Mouse (Mus musculus): ENCODE data around the gene Zfp606.

Zfp606 gene

DNA sequence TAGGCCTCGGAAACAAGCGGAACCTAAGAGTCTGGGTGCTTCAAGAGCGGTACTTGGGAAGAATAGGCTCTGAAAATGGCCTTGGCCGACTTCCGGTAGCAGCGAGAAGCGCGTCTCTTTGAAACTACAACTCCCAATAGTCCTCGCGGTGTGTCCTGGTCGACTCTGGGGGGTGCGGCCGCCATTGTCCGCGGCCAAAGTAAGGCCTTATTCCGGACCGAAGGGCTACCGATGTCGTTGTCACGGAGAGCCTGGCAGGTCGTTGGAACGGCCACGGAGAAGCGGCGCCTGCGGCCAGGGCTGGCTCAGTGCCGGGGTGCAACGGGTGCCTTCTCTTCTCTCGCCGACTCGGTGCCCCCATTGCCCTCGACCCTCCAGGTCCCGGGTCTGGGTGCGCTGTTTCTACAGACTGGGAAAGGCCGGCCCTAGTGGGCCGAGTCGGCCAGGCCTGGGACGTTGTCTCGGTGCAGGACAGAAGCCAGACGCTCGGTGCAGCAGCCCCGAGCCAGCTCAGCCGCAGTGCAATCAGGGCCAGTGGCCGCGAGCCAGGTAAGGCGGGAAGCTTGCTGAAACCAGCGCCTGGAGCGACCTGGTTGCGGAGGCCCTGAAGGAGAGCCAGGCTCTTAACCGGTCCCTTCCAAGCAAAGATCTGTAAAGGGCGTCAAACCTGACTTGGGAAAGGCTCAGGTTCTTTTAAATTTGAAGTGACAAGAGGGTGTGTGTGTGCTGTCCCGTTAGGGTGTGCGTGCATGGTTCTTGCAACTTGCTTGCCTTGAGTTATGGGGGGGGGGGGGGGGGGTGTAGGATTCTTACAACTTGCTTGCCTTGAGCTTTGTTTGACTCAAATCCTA is at the start of gene Zfp606:
Gene Zfp606, plus strand, starts transcription at position 136 of the 851 bp plus-strand sequence.
- peak; percentile 78 for DNase-seq (ENCODE audit: low read depth)

DNA sequence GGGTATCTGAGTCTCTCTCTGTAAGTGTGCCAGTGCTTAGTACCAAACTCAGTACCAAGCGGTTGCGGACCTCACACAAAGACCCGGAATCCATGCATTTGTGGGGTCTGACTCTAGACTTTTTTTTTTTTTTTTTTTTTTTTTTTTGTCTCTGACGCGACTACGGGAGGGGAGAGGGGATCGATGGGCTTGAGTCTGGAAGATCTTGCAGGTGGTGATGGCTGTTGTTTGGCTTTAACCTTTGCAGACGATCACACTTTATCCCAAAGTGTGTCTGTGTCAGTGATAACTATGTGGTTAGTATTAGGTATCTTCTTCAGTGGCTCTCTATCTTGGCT is 885 bp downstream of the Zfp606 start:
- DNase-seq (ENCODE audit: low read depth): peak; percentile 6

DNA sequence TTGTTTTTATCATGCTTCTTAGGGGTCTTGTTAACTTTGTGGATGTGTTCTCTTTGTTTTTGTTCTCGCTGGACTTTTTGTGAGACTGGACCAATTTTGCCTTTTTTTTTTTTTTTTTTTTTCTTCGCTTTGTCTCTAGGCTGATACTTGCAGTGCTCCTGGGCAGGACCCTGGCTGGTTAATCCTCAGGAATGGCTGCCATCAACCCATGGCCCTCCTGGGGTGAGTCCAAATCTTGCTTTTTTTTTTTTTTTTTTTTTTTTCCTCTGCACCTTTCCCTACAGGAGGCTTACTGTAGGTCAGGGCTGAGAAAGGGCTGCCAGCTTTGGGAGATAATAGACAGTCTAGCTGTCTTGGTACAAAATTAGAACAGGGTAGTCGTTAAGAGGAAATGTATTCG is 1.4 kb downstream of the Zfp606 start:
- no peak for DNase-seq (ENCODE audit: low read depth)

DNA sequence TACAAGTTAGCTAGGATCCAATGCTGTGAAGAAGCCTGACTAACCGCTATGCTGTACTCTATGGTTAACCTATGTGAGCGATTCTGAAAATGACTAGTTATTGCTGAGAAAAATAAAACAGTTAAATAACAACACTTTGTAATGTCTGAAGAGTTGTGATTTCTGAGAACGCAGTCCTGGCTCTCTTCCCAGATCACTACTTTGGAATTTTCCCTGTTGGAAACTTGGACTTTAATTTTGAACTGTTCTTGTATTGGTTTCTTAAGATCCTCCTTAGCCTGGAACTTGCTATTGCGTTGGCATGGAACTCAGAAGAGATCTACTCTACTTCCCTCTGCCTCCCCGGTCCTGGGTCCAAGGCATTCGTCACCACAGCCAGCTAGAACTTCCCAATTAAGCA is 5.7 kb downstream of the Zfp606 start:
- no peak for DNase-seq (ENCODE audit: low read depth)

DNA sequence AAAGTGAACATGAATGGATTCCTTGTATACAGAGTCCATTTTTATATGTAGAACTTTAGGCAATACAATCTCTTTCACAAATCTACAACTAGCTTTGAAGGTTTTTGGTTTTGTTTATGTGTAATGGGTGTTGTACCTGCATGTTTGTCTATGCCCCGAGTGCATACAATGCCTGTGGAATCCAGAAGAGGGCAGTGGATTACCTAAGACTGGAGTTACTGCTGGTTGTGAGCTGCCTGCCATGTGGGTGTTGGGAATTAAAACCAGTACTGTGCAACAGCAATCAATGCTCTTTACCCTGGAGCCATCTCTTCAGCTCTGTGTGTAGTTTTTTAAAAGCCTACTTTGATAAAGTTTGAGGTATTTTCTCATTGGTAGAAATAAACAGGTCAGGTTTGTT is 7.9 kb downstream of the Zfp606 start:
- DNase-seq (ENCODE audit: low read depth): no peak

DNA sequence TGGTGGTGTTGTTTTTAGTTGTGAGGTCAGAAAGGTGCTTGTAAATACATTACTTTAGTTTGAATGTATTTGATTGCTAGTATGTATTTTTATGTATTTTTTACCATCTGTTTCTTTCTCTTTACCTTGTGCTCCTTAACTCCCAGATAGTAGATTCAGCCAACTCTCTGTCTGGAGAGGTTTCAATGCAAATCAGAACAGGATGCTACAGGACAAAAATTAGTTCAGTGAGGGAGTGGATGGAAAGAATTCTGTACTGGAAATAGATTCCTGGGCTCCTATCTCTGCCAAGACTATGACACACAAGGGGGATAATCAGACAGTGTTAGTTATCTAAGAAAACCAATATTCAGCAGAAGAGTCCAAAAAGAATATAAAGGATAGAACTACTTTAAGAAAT is 8.6 kb downstream of the Zfp606 start:
- no peak for DNase-seq (ENCODE audit: low read depth)

DNA sequence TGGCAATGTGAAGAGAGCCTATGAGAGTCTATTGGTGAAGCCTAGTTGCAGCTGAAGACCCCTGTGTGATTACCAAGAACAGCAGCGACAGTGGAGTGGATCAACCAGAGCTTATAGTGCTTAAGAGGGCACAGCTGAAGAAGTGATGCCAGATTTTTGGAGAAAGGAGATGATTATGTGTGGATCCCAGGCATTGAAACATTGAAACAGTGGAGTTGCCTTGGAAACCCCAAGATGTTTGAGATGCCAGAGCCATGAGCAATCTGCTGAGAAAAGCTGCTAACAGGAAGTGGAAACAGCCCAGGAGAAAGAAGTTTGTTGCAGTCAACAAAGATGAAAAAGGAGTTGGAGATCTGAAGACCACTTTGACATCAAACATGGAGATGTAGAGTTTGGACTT is 32.8 kb downstream of the Zfp606 start:
- DNase-seq (ENCODE audit: low read depth): no peak

DNA sequence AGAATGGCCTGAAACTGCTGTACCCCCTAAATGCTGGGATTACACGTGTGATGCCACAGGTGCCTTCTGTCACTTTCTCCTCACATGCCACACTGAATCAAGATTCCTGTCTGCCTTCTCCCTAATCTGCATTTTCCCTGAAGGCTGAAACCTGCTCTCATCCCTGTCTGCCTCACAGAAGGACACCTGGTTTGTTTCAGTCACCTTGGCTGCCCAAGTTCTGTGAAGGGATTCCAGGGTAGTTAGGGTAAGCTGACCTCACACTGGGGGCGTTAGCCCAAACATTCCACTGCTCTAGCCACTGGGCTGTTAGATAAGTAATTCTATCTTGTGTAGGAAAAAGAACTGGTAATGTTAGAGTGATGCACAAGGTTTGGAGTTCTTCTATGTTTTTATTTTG is 34.1 kb downstream of the Zfp606 start, which contains the start of gene 2900092C05Rik:
Gene 2900092C05Rik, plus strand, starts transcription at position 301 of the 400 bp plus-strand sequence.
- no peak for DNase-seq (ENCODE audit: low read depth)

Data from c-Kit-positive CD71-positive TER-119-negative erythroid progenitor cells, embryonic 14.5 days (primary cell).